Mouse (Mus musculus) brain, embryonic 18.5 days (tissue): ENCODE results near the gene Pax5.

Experiments used
- DNase-seq: peaks from one replicate; pipeline ENCODE4 v3.0.0-alpha.2; 2012; ENCODE audit warnings: low read depth, low spot score

The Pax5 gene

DNA sequence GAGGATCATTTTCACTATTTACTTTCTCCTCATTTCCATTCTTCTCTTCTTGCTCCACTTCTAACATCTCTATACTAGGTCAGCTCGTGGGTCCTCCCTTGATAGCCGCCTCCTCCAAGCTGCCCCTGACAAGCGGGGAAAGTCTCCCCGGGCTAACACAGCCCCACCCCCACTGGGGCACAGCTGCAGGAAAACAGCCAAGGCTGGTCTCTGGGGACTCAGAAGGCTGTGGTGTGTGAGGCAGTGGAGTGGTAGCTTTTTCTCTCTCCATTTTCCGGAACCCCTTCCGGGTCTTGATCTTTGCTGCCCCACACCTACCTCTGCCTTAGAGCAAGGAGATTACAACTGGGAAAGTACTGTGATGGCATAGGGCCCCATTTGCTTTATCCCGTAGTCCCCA is 4.3 kb downstream of the Pax5 start:
- no peak for DNase-seq

- DNase-seq: no peak
Observed at GRCm38 (mm10) chr4:44705151-44705550, 5.1 kb downstream of the Pax5 start.

GRCm38 (mm10) chr4:44704369-44704745 is 5.9 kb downstream of the Pax5 start:
- no peak for DNase-seq

DNA sequence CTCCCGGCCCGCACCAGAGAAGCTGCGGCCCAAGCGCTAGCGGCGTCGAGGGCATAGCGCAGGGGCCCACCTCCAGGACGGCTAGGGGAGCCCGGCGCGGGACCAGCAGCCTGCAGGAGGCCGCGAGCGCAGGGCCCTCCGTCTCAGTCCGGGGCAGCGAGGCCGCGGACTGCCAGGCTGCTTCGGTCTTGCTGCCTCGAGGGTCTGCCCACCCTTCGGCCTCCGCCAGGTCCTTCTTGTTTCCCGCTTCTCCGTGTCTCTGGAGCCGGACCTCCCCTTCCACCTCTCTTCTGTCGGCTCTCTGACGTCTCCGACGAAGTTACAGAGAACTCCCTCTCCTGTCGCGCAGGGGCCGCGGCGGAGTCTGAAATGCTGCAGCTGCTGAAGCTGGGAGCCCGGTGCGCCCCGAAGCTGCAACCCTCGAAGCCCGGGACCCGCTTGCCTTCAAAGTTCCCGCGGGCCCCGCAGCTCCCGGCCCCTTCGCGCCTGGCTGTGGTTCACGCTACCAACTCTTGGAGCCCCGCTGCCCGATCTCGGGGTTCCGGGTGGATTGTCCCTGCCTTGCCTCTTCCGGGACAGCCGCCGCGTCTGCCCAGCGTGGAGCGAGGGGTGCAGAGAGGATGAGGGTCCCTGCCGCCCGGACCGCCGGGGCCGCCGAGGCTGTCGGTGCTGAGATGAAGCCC is 6.5 kb downstream of the Pax5 start:
- DNase-seq: no peak

- DNase-seq: no peak
Observed at GRCm38 (mm10) chr4:44702891-44703685, 7.2 kb downstream of the Pax5 start.

GRCm38 (mm10) chr4:44702011-44702527 is 8.2 kb downstream of the Pax5 start:
- DNase-seq: no peak

DNA sequence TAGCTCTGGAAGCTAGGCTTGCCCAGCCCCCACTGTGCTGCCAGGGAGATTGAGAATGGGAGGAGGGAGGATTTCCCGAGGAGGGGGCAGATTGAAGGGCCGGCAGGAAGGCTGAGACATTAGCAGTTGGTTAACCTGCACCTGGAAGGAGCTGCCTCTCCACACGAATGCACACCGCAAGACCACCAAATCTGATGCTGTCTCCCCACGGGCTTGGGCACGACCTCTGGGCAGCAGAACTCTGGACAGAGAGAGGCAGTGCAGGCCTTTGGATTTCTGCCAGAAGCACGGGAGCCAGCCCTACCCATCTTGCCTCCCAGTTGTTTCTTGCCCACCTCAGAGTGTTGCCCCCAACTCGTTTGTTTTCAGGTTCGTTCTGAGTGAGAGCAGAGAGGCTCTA is 8.8 kb downstream of the Pax5 start:
- no peak for DNase-seq

DNA sequence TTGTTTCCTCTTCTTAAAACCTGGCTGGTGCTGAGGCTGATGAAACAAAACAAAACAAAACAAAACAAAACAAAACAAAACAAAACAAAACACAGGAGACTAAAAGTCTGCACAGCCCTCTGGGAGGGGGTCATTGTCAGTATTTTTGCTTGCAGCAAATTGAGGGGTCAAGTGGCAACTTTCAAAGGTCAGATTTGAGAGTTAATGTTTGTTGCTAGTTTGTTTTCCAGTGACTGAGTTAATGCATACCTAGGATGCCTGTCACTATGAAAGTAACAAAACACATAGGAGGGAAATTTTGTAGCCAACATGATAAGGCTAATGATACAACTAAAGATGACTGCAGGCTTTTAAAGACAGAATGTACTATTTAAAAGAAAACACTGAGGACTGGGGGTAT is 13.6 kb downstream of the Pax5 start:
- DNase-seq: no peak

- DNase-seq: no peak
Observed at GRCm38 (mm10) chr4:44694369-44694768, 15.9 kb downstream of the Pax5 start.

- no peak for DNase-seq
Observed at GRCm38 (mm10) chr4:44685582-44685981, 24.7 kb downstream of the Pax5 start.

DNA sequence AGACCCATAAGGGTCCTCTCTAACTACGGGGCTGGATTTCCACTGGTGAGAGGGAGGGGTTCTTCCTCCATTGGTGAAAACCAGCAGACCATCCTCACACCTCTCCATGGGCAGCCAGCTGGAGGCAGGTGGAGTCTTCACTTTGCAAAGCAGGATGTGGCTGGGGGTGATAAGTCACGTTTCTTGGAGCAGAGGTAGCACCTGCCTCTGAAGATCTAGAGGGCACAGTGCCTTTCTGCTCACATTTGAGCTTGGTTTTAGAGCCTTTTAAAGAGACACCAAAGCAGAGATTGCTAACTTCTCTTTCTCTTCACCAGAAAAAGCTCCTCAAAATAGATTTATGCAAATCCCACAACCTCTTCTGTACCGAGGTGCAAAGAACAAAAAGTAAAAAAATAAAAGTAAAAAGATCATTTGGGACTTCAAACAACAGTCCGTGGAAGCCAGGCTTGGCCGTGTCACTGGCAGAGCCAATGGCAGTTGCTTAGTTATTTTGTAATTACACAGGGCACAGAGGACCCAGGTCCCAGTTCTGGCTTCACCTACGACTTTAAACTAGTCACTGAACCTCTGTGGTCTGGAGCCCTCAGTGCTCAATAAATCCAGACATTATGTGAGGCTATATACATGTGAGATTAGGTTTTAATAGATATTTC is 29.9 kb downstream of the Pax5 start:
- no peak for DNase-seq

- DNase-seq: no peak
Observed at GRCm38 (mm10) chr4:44678641-44679040, 31.6 kb downstream of the Pax5 start.

- no peak for DNase-seq
Observed at GRCm38 (mm10) chr4:44678026-44678425, 32.3 kb downstream of the Pax5 start.

GRCm38 (mm10) chr4:44674973-44675372 is 35.3 kb downstream of the Pax5 start:
- DNase-seq: no peak

GRCm38 (mm10) chr4:44673726-44674125 is 36.6 kb downstream of the Pax5 start:
- DNase-seq: no peak

- DNase-seq: no peak
Observed at GRCm38 (mm10) chr4:44672216-44672937, 37.9 kb downstream of the Pax5 start.

DNA sequence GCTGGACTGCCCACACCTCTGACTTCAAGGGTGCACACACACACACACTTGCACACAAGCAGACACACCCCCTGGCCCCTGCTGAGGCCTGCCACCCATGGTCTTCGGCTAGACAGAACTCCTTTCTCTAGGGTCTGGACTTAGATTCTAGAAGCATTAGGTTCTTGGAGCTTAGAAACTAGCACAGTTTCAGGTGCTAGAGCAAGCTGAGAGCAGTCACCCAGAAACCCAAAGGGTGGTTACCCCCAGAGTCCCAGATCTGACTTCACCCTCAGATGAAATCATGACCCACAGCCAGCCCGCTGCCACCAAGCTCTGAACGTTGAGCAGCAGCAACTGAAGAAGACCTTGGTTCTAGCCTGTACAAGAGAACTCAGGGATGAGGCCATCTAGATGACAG is 38.8 kb downstream of the Pax5 start:
- no peak for DNase-seq

GRCm38 (mm10) chr4:44671035-44671434 is 39.3 kb downstream of the Pax5 start:
- no peak for DNase-seq

- DNase-seq: no peak
Observed at GRCm38 (mm10) chr4:44670380-44670779, 39.9 kb downstream of the Pax5 start.

DNA sequence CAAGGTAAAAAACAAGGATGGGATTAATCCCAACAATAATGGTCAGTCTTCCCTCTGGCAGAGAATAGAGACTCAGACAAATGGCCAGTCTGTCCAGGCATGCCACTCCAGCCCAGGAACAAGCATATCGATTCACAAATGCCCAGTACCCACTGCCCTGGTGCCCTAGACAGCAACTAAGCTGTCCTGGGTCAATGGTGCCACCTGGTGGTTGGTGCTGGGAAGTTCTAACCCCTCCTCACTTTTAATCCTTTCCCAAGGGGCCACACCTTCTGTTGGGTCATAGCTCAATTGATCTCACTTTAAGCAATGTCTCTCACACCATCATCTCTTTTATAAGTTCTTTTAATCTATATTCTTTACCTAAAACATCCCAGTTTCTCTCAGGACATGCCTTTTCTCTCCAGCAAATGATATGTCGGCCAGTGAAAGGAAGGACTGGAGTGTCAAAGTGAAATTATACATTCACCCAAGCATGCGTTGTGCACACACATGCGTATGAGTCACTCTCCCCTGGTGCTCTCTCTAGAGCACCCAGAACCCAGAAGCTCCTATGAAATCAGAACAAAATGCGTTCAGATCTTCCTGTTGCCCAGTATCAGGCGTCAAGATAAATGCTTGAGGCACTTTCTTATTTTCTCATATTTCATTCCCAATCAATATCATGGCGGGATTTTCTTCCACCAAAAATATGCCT is 40.7 kb downstream of the Pax5 start:
- DNase-seq: no peak

- DNase-seq: no peak
Observed at GRCm38 (mm10) chr4:44668574-44668973, 41.7 kb downstream of the Pax5 start.
